Mouse (Mus musculus) thymus, adult 2 months (tissue): Measurements from ENCODE around the gene Klri2. TPM values are rescaled to one million over a fixed set of nuclear protein-coding genes. Genes with fewer than 3 reads are reported as not detected.
"Not testable (repeated sequence)": the region's sequence is repeated elsewhere in the genome, so short reads cannot be mapped to it uniquely, and the experiment has no call there.

Experiments
- DNase-seq: peaks from one replicate; pipeline ENCODE4 v3.0.0; 2021
- H3K27ac ChIP-seq: fragments of 200-500 bp; 2 replicates; pipeline ENCODE4 v1.5.1; 2012; ENCODE audit warnings: low read length, control low read depth; ENCODE audit not compliant: control insufficient read depth, insufficient read depth
- H3K27me3 ChIP-seq: fragments of 200-500 bp; 2 replicates; pipeline ENCODE4 v1.6.1; 2012; ENCODE audit warnings: mild to moderate bottlenecking, low read length, moderate library complexity, mixed read lengths; ENCODE audit not compliant: control insufficient read depth, insufficient read depth
- H3K36me3 ChIP-seq: fragments of 200-500 bp; 2 replicates; pipeline ENCODE4 v1.6.1; 2012; ENCODE audit warnings: mild to moderate bottlenecking, low read length, moderate library complexity; ENCODE audit not compliant: control insufficient read depth, insufficient read depth
- H3K4me1 ChIP-seq: fragments of 200-500 bp; replicated peaks from 2 replicates; pipeline ENCODE4 v1.6.1; 2012; ENCODE audit warnings: low read length; ENCODE audit not compliant: control insufficient read depth, insufficient read depth
- H3K4me3 ChIP-seq: fragments of 200-500 bp; 2 replicates; pipeline ENCODE4 v1.5.1; 2012; ENCODE audit warnings: mild to moderate bottlenecking, low read length, control low read depth, moderate library complexity; ENCODE audit not compliant: control insufficient read depth, insufficient read depth
- CTCF ChIP-seq: fragments of 200-500 bp; IDR thresholded peaks from 2 replicates; pipeline ENCODE4 v1.5.1; 2012; ENCODE audit warnings: mild to moderate bottlenecking, control low read depth, low read length, moderate library complexity, borderline replicate concordance; ENCODE audit not compliant: control insufficient read depth, poor library complexity, insufficient read depth; ENCODE audit errors: extremely low read depth
- POLR2A ChIP-seq: fragments of 200-500 bp; IDR thresholded peaks from 2 replicates; pipeline ENCODE4 v1.6.1; 2012; ENCODE audit warnings: mild to moderate bottlenecking, low read length, control low read depth, moderate library complexity; ENCODE audit not compliant: control insufficient read depth, poor library complexity, insufficient read depth; ENCODE audit errors: extremely low read depth
- WGBS: fragments of 180-500 bp; shearing (Covaris S2); methylation state at CpG from one replicate; pipeline ENCODE4 v1.1.7; 2018; 5-methylcytosine and 5-hydroxymethylcytosine counted together
- polyA plus RNA-seq: library from polyadenylated mRNA; depleted of rRNA; stranded (reverse); fragments of >200 nt; gene quantifications from 2 replicates; pipeline ENCODE4 v1.2.3, GENCODE M21; 2012; rRNA removed

Gene Klri2
- polyA plus RNA-seq, 1 experiment, result 0.05 TPM

GRCm38 (mm10) chr6:129721390-129721789 lies 18.9 kb downstream of the Klri2 start:
- H3K36me3 ChIP-seq, result no peaks in the 10 kb centered on the region
- H3K27me3 ChIP-seq, result no peaks in the 10 kb centered on the region
- no peaks in the 10 kb centered on the region for H3K4me1 ChIP-seq
- WGBS, result 89% methylated on average over 1 of the region's 1 CpGs
- H3K27ac ChIP-seq, result no peak overlapping the region
- TF ChIP-seq CTCF, result no peak
- TF ChIP-seq POLR2A, result no peak
- no peak for DNase-seq
- H3K4me3 ChIP-seq, result no peak overlapping the region

- Histone ChIP-seq H3K36me3 (no peaks in the 10 kb centered on the region), H3K4me1 (no peaks in the 10 kb centered on the region), H3K27ac (no peak overlapping the region), H3K27me3 (no peaks in the 10 kb centered on the region), H3K4me3 (no peak overlapping the region)
- TF ChIP-seq POLR2A, result no peak
- no peak for TF ChIP-seq CTCF
- 33% methylated on average over 3 of the region's 3 CpGs for WGBS
- DNase-seq, result no peak
These were observed 19.8 kb downstream of the Klri2 start for GRCm38 (mm10) chr6:129720487-129720886.

GRCm38 (mm10) chr6:129717032-129717431 lies 23.3 kb downstream of the Klri2 start, which contains the start of gene Klri1:
TSS of gene Klri1 (minus strand) at chr6:129717132.
- Histone ChIP-seq H3K36me3 (no peaks in the 10 kb centered on the region), H3K4me3 (no peak within 1 kb of the TSS), H3K27ac (no peak within 1 kb of the TSS), H3K4me1 (no peaks in the 10 kb centered on the region), H3K27me3 (no peaks in the 10 kb centered on the region)
- WGBS, result 95% methylated on average over 4 of the region's 4 CpGs
- no peak for DNase-seq
- no peak for TF ChIP-seq POLR2A
- TF ChIP-seq CTCF, result no peak

DNA sequence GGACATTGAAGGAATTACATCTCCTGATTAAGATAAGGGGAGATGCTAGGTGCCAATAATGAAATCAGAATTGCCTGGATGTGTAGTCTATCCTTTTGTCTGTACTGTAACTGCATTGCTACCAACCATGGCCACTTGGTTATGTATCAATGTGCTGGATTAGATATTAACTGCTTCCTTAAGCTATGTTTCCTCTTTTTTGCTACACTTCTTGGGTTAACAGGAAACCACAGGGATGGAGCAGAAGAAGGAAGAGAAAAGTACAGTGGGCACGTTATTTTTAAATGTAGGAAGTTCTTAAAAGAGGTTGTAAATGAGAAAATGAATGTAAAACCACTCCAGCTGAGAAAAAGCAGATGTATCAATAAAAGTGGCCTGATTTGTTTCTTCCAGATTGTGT lies 26.7 kb downstream of the Klri2 start:
- no peak for TF ChIP-seq CTCF
- no peak for TF ChIP-seq POLR2A
- no peaks in the 10 kb centered on the region for H3K36me3 ChIP-seq
- no peak overlapping the region for H3K27ac ChIP-seq
- H3K4me1 ChIP-seq, result no peaks in the 10 kb centered on the region
- 2% methylated on average over 1 of the region's 1 CpGs for WGBS
- no peak for DNase-seq
- no peak overlapping the region for H3K4me3 ChIP-seq
- no peaks in the 10 kb centered on the region for H3K27me3 ChIP-seq

GRCm38 (mm10) chr6:129691436-129691835 lies 48.8 kb downstream of the Klri2 start:
- not testable (repeated sequence) for H3K36me3 ChIP-seq
- WGBS, result 85% methylated on average over 10 of the region's 10 CpGs

DNA sequence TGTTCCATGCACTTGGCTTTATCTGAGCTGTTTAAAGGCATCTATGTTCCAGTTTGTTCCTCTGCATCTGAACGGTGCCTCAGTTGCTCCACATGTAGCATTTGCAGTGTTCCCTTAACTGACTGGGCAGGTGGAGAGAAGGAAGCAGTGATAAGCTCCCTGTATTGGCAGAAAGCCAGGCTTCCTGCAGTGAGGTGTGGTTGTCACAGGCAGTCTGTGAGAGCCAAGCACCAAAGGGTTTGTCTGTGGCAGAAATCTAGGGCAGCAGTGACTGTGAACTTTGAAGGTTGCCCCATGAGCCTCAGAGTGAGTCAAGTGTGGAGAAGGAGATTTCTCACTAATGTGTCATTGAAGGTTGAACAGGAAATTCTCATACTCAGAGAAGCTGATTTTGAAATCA lies 59.9 kb downstream of the Klri2 start:
- no peak for TF ChIP-seq CTCF
- TF ChIP-seq POLR2A, result no peak
- H3K4me1 ChIP-seq, result no peaks in the 10 kb centered on the region
- 6% methylated on average over 1 of the region's 1 CpGs for WGBS
- H3K36me3 ChIP-seq, result no peaks in the 10 kb centered on the region
- H3K4me3 ChIP-seq, result no peak overlapping the region
- H3K27me3 ChIP-seq, result no peaks in the 10 kb centered on the region
- peak; percentile 1 for DNase-seq
- H3K27ac ChIP-seq, result no peak overlapping the region

More at GRCm38 (mm10) chr6:129691436-129691835, 48.8 kb downstream of the Klri2 start:
- H3K27me3 ChIP-seq, H3K4me3 ChIP-seq, DNase-seq, H3K4me1 ChIP-seq, H3K27ac ChIP-seq: not testable (repeated sequence)

Other genes starting within 250 kb of the Klri2 start
- 0.13 and 0.19 TPM in 2 replicates for gene Olr1, start 233.3 kb downstream of the Klri2 start, polyA plus RNA-seq
- gene Tmem52b, start 227.9 kb downstream of the Klri2 start, polyA plus RNA-seq, result 0.18 TPM in 1 of 2 replicates, not detected in the other
- 24.6 and 29.8 TPM in 2 replicates for gene Gabarapl1, start 207.3 kb downstream of the Klri2 start, polyA plus RNA-seq
- 0.23 and 0.44 TPM in 2 replicates for gene Klre1, start 162.6 kb downstream of the Klri2 start, polyA plus RNA-seq
- gene Klrd1, start 148.7 kb downstream of the Klri2 start, polyA plus RNA-seq, result 0.60 and 1.1 TPM in 2 replicates
- 0.55 and 1.1 TPM in 2 replicates for gene Klrk1, start 116.6 kb downstream of the Klri2 start, polyA plus RNA-seq
- gene Klrc3, start 97.1 kb downstream of the Klri2 start, polyA plus RNA-seq, result 0.40 TPM in 1 of 2 replicates, not detected in the other
- gene Klrc2, start 79.8 kb downstream of the Klri2 start, polyA plus RNA-seq, result 0.42 and 0.65 TPM in 2 replicates
- 0.17 and 0.57 TPM in 2 replicates for gene Klrc1, start 61.5 kb downstream of the Klri2 start, polyA plus RNA-seq
- not detected in 2 replicates for gene Klri1, start 23.4 kb downstream of the Klri2 start, polyA plus RNA-seq
- not detected in 2 replicates for gene Gm156, start 43.8 kb upstream of the Klri2 start, polyA plus RNA-seq
- gene Gm17631, start 122.2 kb upstream of the Klri2 start, polyA plus RNA-seq, result not detected in 2 replicates
- gene Klra17, start 136.2 kb upstream of the Klri2 start, polyA plus RNA-seq, result 0.30 and 0.32 TPM in 2 replicates
- gene Klra5, start 177.2 kb upstream of the Klri2 start, polyA plus RNA-seq, result 0.16 TPM in 1 of 2 replicates, not detected in the other